Mouse (Mus musculus): ENCODE data around the gene Dnah17. TPM values are rescaled to one million over a fixed set of nuclear protein-coding genes. Genes with fewer than 3 reads are reported as not detected.

Dnah17 gene
- total and polyA plus RNA-seq, 3 experiments = 0.08 to 0.26 (median 0.11) TPM

GRCm38 (mm10) chr11:118160763-118161162, 30.3 kb upstream of the Dnah17 start:
- intact Hi-C loops (cut with DNase I) = no loop called here
- TF ChIP-seq POLR2A (IDR thresholded peaks at IDR 0.05; ENCODE audit: insufficient read depth, low read depth, low read length) (no peak), EP300 (IDR thresholded peaks at IDR 0.05; ENCODE audit: insufficient read depth, low read depth, low read length) (no peak), CTCF (IDR thresholded peaks at IDR 0.05) (no peak)
- H3K4me3 ChIP-seq = no peak overlapping the region
- peaks cover 5% of the 10 kb centered on the region; the same call in 1 of the 2 replicates for H3K4me1 ChIP-seq (ENCODE audit: control insufficient read depth, insufficient read depth, low read length)
- WGBS = 63% methylated on average over 2 of the region's 2 CpGs
- no peaks in the 10 kb centered on the region for H3K36me3 ChIP-seq (ENCODE audit: control insufficient read depth, insufficient read depth, low read length)
- no peak overlapping the region for H3K27ac ChIP-seq
- DNase-seq = peak in 1 of 2 experiments; percentile 42
- H3K27me3 ChIP-seq (ENCODE audit: control insufficient read depth, insufficient read depth, low read length) = no peaks in the 10 kb centered on the region
- no peak overlapping the region for H3K9ac ChIP-seq (ENCODE audit: low read depth, low read length)
- H3K79me2 ChIP-seq (replicated peaks; ENCODE audit: control insufficient read depth, insufficient read depth, low read length) = no peaks in the 10 kb centered on the region

GRCm38 (mm10) chr11:118158753-118159152, 28.3 kb upstream of the Dnah17 start:
- no peaks in the 10 kb centered on the region for H3K27me3 ChIP-seq (ENCODE audit: control insufficient read depth, insufficient read depth, low read length)
- no peaks in the 10 kb centered on the region for H3K36me3 ChIP-seq (ENCODE audit: control insufficient read depth, insufficient read depth, low read length)
- no peak for DNase-seq
- H3K79me2 ChIP-seq (replicated peaks; ENCODE audit: control insufficient read depth, insufficient read depth, low read length) = no peaks in the 10 kb centered on the region
- H3K9ac ChIP-seq (ENCODE audit: low read depth, low read length) = no peak overlapping the region
- no peak overlapping the region for H3K4me3 ChIP-seq
- TF ChIP-seq POLR2A (IDR thresholded peaks at IDR 0.05; ENCODE audit: insufficient read depth, low read depth, low read length) = no peak
- no peak for TF ChIP-seq CTCF (IDR thresholded peaks at IDR 0.05)
- no peak for TF ChIP-seq EP300 (IDR thresholded peaks at IDR 0.05; ENCODE audit: insufficient read depth, low read depth, low read length)
- H3K4me1 ChIP-seq (ENCODE audit: control insufficient read depth, insufficient read depth, low read length) = peaks cover 5% of the 10 kb centered on the region; the same call in 1 of the 2 replicates
- WGBS = 64% methylated on average over 4 of the region's 4 CpGs
- intact Hi-C loops (cut with DNase I) = no loop called here
- no peak overlapping the region for H3K27ac ChIP-seq

- intact Hi-C loops (cut with DNase I) = no loop called here
- Histone ChIP-seq H3K27me3 (ENCODE audit: control insufficient read depth, insufficient read depth, low read length) (no peaks in the 10 kb centered on the region), H3K79me2 (replicated peaks; ENCODE audit: control insufficient read depth, insufficient read depth, low read length) (no peaks in the 10 kb centered on the region), H3K4me3 (no peak overlapping the region), H3K9ac (ENCODE audit: low read depth, low read length) (no peak overlapping the region), H3K36me3 (ENCODE audit: control insufficient read depth, insufficient read depth, low read length) (no peaks in the 10 kb centered on the region), H3K27ac (no peak overlapping the region; the same call in 1 of the 2 replicates), H3K4me1 (ENCODE audit: control insufficient read depth, insufficient read depth, low read length) (peaks cover 5% of the 10 kb centered on the region; the same call in 1 of the 2 replicates)
- WGBS = 82% methylated on average over 8 of the region's 8 CpGs
- TF ChIP-seq EP300 (IDR thresholded peaks at IDR 0.05; ENCODE audit: insufficient read depth, low read depth, low read length) = no peak
- no peak for TF ChIP-seq CTCF (IDR thresholded peaks at IDR 0.05)
- no peak for TF ChIP-seq POLR2A (IDR thresholded peaks at IDR 0.05; ENCODE audit: insufficient read depth, low read depth, low read length)
- DNase-seq = no peak
These were observed 26.1 kb upstream of the Dnah17 start for GRCm38 (mm10) chr11:118156480-118157060.

DNA sequence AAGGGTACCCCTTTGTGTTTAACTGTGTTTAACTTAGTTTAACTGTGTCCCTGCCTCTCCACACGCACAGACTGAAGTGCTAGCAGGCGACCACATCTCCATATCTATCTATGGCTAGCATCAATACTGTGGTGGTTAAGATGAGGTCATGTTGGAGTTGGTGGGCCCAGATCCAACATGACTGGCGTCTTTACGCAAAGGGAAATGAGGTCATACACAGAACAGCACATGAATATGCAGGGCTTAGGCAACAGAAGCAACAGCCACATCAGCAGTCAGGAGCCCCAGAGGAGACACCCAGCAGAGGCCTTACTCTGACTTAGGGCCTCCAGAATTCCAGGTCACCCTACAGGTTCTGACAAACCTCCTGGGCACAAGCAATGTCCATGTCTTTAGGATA, 22.5 kb upstream of the Dnah17 start:
- TF ChIP-seq POLR2A (IDR thresholded peaks at IDR 0.05; ENCODE audit: insufficient read depth, low read depth, low read length) (no peak), CTCF (IDR thresholded peaks at IDR 0.05) (no peak), EP300 (IDR thresholded peaks at IDR 0.05; ENCODE audit: insufficient read depth, low read depth, low read length) (no peak)
- Histone ChIP-seq H3K9ac (ENCODE audit: low read depth, low read length) (no peak overlapping the region), H3K4me1 (ENCODE audit: control insufficient read depth, insufficient read depth, low read length) (peaks cover 4% of the 10 kb centered on the region), H3K36me3 (ENCODE audit: control insufficient read depth, insufficient read depth, low read length) (no peaks in the 10 kb centered on the region), H3K79me2 (replicated peaks; ENCODE audit: control insufficient read depth, insufficient read depth, low read length) (no peaks in the 10 kb centered on the region), H3K27ac (no peak overlapping the region; the same call in 1 of the 2 replicates), H3K4me3 (no peak overlapping the region), H3K27me3 (ENCODE audit: control insufficient read depth, insufficient read depth, low read length) (no peaks in the 10 kb centered on the region)
- intact Hi-C loops (cut with DNase I) = no loop called here
- 22% methylated on average over 4 of the region's 4 CpGs for WGBS
- DNase-seq = peak in 1 of 2 experiments; percentile 26

DNA sequence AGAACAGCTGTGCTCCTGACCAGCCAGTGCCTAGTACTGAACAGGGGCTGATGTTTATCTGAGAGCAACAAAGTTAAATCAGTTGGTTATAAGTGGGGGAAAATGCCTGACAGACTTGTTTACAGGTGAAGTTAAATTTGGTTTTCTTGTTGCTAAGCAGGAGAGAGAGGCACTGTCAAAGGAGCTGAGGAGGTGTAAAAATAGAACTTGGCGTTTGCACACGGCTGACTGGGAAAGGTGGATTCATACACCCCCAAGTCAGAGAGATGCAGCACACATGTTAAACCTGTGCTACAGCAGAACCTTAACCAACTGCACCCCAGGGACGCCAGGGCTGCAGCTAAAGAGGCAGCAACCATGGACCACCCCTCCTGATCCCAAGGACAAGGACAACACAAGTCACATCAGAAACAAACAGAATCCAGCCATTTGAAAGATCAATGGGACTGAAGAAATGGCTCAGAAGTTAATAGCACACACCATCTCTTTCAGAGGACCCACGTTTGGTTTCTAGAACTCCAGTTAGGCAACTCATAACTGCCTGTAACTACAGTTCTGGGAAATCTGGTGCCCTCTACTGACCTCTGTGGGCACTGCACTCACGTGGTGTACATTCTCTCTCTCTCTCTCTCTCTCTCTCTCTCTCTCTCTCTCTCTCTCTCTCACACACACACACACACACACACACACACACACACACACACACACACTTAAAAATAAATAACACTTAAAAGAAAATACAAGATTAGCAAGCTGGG, 21.2 kb upstream of the Dnah17 start:
- Histone ChIP-seq H3K4me3 (no peak overlapping the region), H3K27ac (peak overlapping the region; percentile 45), H3K79me2 (replicated peaks; ENCODE audit: control insufficient read depth, insufficient read depth, low read length) (no peaks in the 10 kb centered on the region), H3K36me3 (ENCODE audit: control insufficient read depth, insufficient read depth, low read length) (no peaks in the 10 kb centered on the region), H3K27me3 (ENCODE audit: control insufficient read depth, insufficient read depth, low read length) (no peaks in the 10 kb centered on the region), H3K4me1 (ENCODE audit: control insufficient read depth, insufficient read depth, low read length) (peaks cover 4% of the 10 kb centered on the region), H3K9ac (ENCODE audit: low read depth, low read length) (no peak overlapping the region)
- TF ChIP-seq CTCF (IDR thresholded peaks at IDR 0.05) (peak; percentile 41), POLR2A (IDR thresholded peaks at IDR 0.05; ENCODE audit: insufficient read depth, low read depth, low read length) (no peak)
- intact Hi-C loops (cut with DNase I) = no loop called here
- WGBS = 75% methylated on average over 5 of the region's 5 CpGs
- DNase-seq = no peak

- no peaks in the 10 kb centered on the region for H3K27me3 ChIP-seq (ENCODE audit: control insufficient read depth, insufficient read depth, low read length)
- 57% methylated on average over 9 of the region's 9 CpGs for WGBS
- TF ChIP-seq CTCF (IDR thresholded peaks at IDR 0.05) (no peak), EP300 (IDR thresholded peaks at IDR 0.05; ENCODE audit: insufficient read depth, low read depth, low read length) (no peak), POLR2A (IDR thresholded peaks at IDR 0.05; ENCODE audit: insufficient read depth, low read depth, low read length) (no peak)
- no peak for DNase-seq
- intact Hi-C loops (cut with DNase I) = no loop called here
- no peaks in the 10 kb centered on the region for H3K79me2 ChIP-seq (replicated peaks; ENCODE audit: control insufficient read depth, insufficient read depth, low read length)
- H3K4me3 ChIP-seq = no peak overlapping the region
- H3K36me3 ChIP-seq (ENCODE audit: control insufficient read depth, insufficient read depth, low read length) = no peaks in the 10 kb centered on the region
- H3K4me1 ChIP-seq (ENCODE audit: control insufficient read depth, insufficient read depth, low read length) = peaks cover 9% of the 10 kb centered on the region
- no peak overlapping the region for H3K27ac ChIP-seq
- no peak overlapping the region for H3K9ac ChIP-seq (ENCODE audit: low read depth, low read length)
These were observed 19.8 kb upstream of the Dnah17 start for GRCm38 (mm10) chr11:118150115-118150701.

Data from heart, adult 2 months (tissue).